Mouse (Mus musculus) kidney, adult 2 months (tissue): ENCODE results near the gene Eif4h. TPM values are rescaled to one million over a fixed set of nuclear protein-coding genes. Genes with fewer than 3 reads are reported as not detected.

Experiments used
- DNase-seq: peaks from one replicate; pipeline ENCODE4 v3.0.0; 2021
- H3K27ac ChIP-seq: fragments of 200-500 bp; 2 replicates; pipeline ENCODE4 v1.5.1; 2012; ENCODE audit warnings: low read depth, low read length, control low read depth, inconsistent platforms; ENCODE audit not compliant: insufficient read depth
- H3K27me3 ChIP-seq: fragments of 200-500 bp; replicated peaks from 2 replicates; pipeline ENCODE4 v1.6.1; 2012; ENCODE audit warnings: mild to moderate bottlenecking, moderate library complexity, low read length, inconsistent platforms; ENCODE audit not compliant: control insufficient read depth, insufficient read depth
- H3K36me3 ChIP-seq: fragments of 200-500 bp; 2 replicates; pipeline ENCODE4 v1.6.1; 2012; ENCODE audit warnings: mild to moderate bottlenecking, moderate library complexity, low read length, inconsistent platforms; ENCODE audit not compliant: control insufficient read depth, insufficient read depth
- H3K4me1 ChIP-seq: fragments of 200-500 bp; 2 replicates; pipeline ENCODE4 v1.6.1; 2011; ENCODE audit warnings: low read length; ENCODE audit not compliant: control insufficient read depth, insufficient read depth
- H3K4me3 ChIP-seq: fragments of 200-500 bp; 2 replicates; pipeline ENCODE4 v1.5.1; 2011; ENCODE audit warnings: mild to moderate bottlenecking, low read depth, low read length, control low read depth; ENCODE audit not compliant: insufficient read depth
- CTCF ChIP-seq: fragments of 200-500 bp; conservative IDR thresholded peaks from 2 replicates; pipeline ENCODE4 v1.5.1; 2011; ENCODE audit warnings: low read depth, mild to moderate bottlenecking, control low read depth, low read length, moderate library complexity, mixed read lengths; ENCODE audit not compliant: insufficient read depth, insufficient read length
- POLR2A ChIP-seq: fragments of 200-500 bp; IDR thresholded peaks from one replicate; pipeline ENCODE4 v1.6.1; 2011; ENCODE audit warnings: low read depth, low read length, control low read depth
- WGBS: fragments of 180-500 bp; shearing (Covaris S2); methylation state at CpG from one replicate; pipeline ENCODE4 v1.1.7; 2018; 5-methylcytosine and 5-hydroxymethylcytosine counted together
- polyA plus RNA-seq: library from polyadenylated mRNA; depleted of rRNA; stranded (reverse); fragments of >200 nt; gene quantifications from 2 replicates; pipeline ENCODE4 v1.2.3, GENCODE M21; 2012

Gene Eif4h
- polyA plus RNA-seq, 1 experiment: 218 TPM

DNA sequence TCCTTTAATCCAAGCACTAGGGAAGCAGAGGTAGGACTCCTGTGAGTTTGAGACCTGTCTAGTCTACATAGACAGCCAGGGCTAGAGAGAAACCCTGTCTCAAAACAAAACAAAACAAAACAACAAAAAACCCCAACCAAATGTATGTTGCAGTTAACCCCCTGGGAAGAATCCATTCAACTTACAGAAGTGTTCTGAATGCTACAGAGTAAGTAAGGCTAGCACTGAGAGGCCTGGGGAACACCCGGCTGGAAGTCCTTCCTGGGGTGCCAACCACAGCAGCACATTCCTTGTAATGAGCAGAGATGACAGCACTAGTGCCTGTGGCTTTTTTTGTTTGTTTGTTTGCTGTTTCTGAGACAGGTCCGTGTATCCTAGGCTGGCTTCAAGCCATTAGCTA lies 6.4 kb downstream of the Eif4h start:
- peaks cover 15% of the 10 kb centered on the region for H3K4me1 ChIP-seq
- no peaks in the 10 kb centered on the region for H3K27me3 ChIP-seq
- H3K36me3 ChIP-seq: peaks cover 3% of the 10 kb centered on the region; the same call in 1 of the 2 replicates
- no peak for TF ChIP-seq POLR2A
- WGBS: 39% methylated on average over 2 of the region's 2 CpGs
- no peak overlapping the region for H3K27ac ChIP-seq
- DNase-seq: no peak
- no peak overlapping the region for H3K4me3 ChIP-seq

DNA sequence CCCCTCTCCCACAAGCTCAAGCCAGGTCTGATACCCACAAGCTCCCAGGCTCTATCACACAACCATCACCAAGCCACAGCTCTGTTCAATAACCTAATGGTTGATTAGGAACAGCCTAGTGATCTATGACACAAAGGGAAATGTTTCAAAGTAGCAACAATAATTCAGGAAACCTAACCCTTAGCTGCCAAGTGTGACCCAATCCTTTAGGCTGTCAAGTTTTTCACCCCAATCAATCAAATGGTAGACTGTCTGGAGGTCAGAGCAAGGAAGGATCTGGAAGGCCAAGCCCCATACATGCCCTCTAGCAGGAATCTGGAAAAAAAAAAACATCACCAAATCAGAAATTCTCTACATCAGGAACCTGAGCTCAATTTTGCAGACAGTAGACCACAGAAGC lies 8.5 kb downstream of the Eif4h start:
- no peak for TF ChIP-seq CTCF
- TF ChIP-seq POLR2A: no peak
- Histone ChIP-seq H3K4me3 (no peak overlapping the region), H3K27me3 (no peaks in the 10 kb centered on the region), H3K4me1 (peaks cover 12% of the 10 kb centered on the region), H3K36me3 (peaks cover 2% of the 10 kb centered on the region; the same call in 1 of the 2 replicates), H3K27ac (no peak overlapping the region)
- no peak for DNase-seq

DNA sequence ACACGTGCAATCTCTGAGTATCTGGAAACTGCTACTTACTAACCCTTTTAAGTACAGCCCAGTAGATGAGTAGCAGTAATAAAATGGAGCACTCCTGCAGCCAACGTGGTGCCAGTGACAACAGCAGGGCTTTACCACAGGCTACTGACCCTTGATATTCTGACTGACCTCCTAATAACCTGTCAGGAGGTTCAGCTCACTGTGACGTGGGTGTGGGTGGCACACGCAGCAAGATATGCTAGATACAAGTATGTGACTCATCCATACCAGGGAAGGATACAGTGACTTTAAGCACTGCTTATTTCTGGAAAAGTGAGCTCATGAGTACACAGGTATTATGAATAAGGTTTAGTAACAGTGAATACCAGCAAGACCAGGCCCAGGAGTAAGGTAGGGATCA lies 9.8 kb downstream of the Eif4h start:
- H3K4me1 ChIP-seq: peaks cover 12% of the 10 kb centered on the region
- no peak for DNase-seq
- no peak overlapping the region for H3K4me3 ChIP-seq
- 44% methylated on average over 4 of the region's 4 CpGs for WGBS
- H3K27me3 ChIP-seq: no peaks in the 10 kb centered on the region
- TF ChIP-seq POLR2A: no peak
- TF ChIP-seq CTCF: no peak
- H3K27ac ChIP-seq: no peak overlapping the region
- peaks cover 7% of the 10 kb centered on the region; the same call in 1 of the 2 replicates for H3K36me3 ChIP-seq

GRCm38 (mm10) chr5:134622069-134622468 lies 17.2 kb downstream of the Eif4h start:
- WGBS: 77% methylated on average over 2 of the region's 2 CpGs
- TF ChIP-seq POLR2A (no peak), CTCF (no peak)
- H3K36me3 ChIP-seq: peaks cover 16% of the 10 kb centered on the region

DNA sequence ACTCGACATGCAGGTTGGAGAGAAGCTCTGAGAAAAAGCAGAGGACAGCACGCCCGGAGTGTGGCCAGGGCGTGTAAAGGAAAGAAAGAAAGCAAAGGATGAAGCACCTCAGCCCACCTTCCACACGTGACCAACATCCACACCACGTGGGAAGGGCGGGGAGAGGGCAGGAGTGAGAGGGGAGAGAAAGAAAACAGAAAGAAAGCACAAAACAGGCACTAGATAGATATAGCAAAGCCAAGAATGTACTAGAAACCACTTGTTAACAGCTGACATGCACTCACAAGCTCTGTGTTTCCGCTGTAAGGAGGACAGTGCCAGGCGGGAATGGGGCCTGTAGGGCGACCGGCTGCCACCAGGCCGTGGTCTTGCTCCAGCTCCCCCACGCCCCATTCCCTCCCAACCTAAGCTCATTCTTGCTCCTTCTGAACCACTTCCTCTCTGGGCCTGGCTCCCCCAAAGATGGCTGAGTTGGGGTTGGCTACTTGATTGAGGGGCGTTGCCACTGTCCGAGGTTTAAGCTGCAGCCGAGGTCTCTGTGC lies 18.1 kb downstream of the Eif4h start:
- Histone ChIP-seq H3K36me3 (peaks cover 14% of the 10 kb centered on the region), H3K4me3 (no peak overlapping the region), H3K27ac (no peak overlapping the region), H3K4me1 (no peaks in the 10 kb centered on the region), H3K27me3 (no peaks in the 10 kb centered on the region)
- 89% methylated on average over 16 of the region's 16 CpGs for WGBS
- TF ChIP-seq CTCF (no peak), POLR2A (no peak)
- DNase-seq: no peak

More at GRCm38 (mm10) chr5:134622069-134622468, 17.2 kb downstream of the Eif4h start:
- Histone ChIP-seq H3K27ac (no peak overlapping the region), H3K4me1 (no peaks in the 10 kb centered on the region), H3K4me3 (no peak overlapping the region), H3K27me3 (no peaks in the 10 kb centered on the region)
- no peak for DNase-seq

GRCm38 (mm10) chr5:134620457-134620856 lies 18.8 kb downstream of the Eif4h start:
- 91% methylated on average over 9 of the region's 9 CpGs for WGBS
- TF ChIP-seq CTCF: no peak
- no peak for TF ChIP-seq POLR2A
- Histone ChIP-seq H3K4me3 (no peak overlapping the region), H3K36me3 (peaks cover 11% of the 10 kb centered on the region), H3K27me3 (no peaks in the 10 kb centered on the region), H3K4me1 (no peaks in the 10 kb centered on the region), H3K27ac (no peak overlapping the region)
- DNase-seq: no peak

GRCm38 (mm10) chr5:134617071-134617470 lies 22.2 kb downstream of the Eif4h start:
- TF ChIP-seq CTCF (peak; percentile 98), POLR2A (no peak)
- Histone ChIP-seq H3K27ac (no peak overlapping the region), H3K36me3 (peaks cover 5% of the 10 kb centered on the region), H3K4me3 (no peak overlapping the region), H3K4me1 (no peaks in the 10 kb centered on the region), H3K27me3 (no peaks in the 10 kb centered on the region)
- 41% methylated on average over 3 of the region's 3 CpGs for WGBS
- peak; percentile 70 for DNase-seq

DNA sequence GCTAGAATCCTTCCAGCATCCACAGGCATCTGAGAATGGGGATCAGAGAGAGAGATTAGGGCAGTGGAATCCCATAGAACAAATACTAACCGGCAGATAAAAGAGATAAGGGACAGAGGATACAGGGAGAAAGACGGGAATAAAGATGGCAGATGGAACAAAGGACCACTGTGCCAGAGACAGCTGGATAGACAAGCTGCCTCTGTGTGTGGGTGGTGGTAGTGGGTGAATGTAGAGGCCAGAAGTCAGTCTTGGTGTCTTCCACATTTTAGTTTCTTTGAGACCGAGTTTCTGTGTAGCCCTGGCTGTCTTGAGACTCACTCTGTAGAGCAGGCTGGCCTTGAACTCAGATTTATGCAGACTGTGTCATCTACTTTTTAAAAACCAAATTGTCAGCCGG lies 23.5 kb downstream of the Eif4h start:
- no peaks in the 10 kb centered on the region for H3K27me3 ChIP-seq
- H3K36me3 ChIP-seq: peaks cover 3% of the 10 kb centered on the region
- 80% methylated on average over 4 of the region's 4 CpGs for WGBS
- no peak overlapping the region for H3K27ac ChIP-seq
- no peak overlapping the region for H3K4me3 ChIP-seq
- H3K4me1 ChIP-seq: no peaks in the 10 kb centered on the region
- no peak for DNase-seq
- TF ChIP-seq POLR2A (no peak), CTCF (no peak)
